Mouse (Mus musculus): Measurements from ENCODE around the gene Slfn3. TPM values are rescaled to one million over a fixed set of nuclear protein-coding genes. Genes with fewer than 3 reads are reported as not detected.
"Not testable (repeated sequence)": the region's sequence is repeated elsewhere in the genome, so short reads cannot be mapped to it uniquely, and the experiment has no call there.

Slfn3 gene
- polyA plus RNA-seq, 1 experiment, result 0.33 TPM

GRCm38 (mm10) chr11:83224217-83224616 lies 33.1 kb downstream of the Slfn3 start:
- Histone ChIP-seq H3K27ac (ENCODE audit: insufficient read depth, low read length) (no peak overlapping the region), H3K4me1 (ENCODE audit: control insufficient read depth, insufficient read depth, low read length) (no peaks in the 10 kb centered on the region), H3K27me3 (ENCODE audit: control insufficient read depth, insufficient read depth, low read length) (no peaks in the 10 kb centered on the region), H3K4me3 (replicated peaks; ENCODE audit: insufficient read depth, low read depth, low read length) (no peak overlapping the region)
- DNase-seq, result no peak
- TF ChIP-seq POLR2A (IDR thresholded peaks at IDR 0.05; ENCODE audit: borderline replicate concordance, insufficient read depth, low read length) (no peak), CTCF (IDR thresholded peaks at IDR 0.05; ENCODE audit: borderline replicate concordance, insufficient read depth, low read depth, low read length) (no peak)
- 90% methylated on average over 9 of the region's 9 CpGs for WGBS

GRCm38 (mm10) chr11:83224750-83225149 lies 33.6 kb downstream of the Slfn3 start:
- no peaks in the 10 kb centered on the region for H3K27me3 ChIP-seq (ENCODE audit: control insufficient read depth, insufficient read depth, low read length)
- DNase-seq, result no peak
- no peak for TF ChIP-seq CTCF (IDR thresholded peaks at IDR 0.05; ENCODE audit: borderline replicate concordance, insufficient read depth, low read depth, low read length)
- no peak for TF ChIP-seq POLR2A (IDR thresholded peaks at IDR 0.05; ENCODE audit: borderline replicate concordance, insufficient read depth, low read length)
- H3K4me1 ChIP-seq (ENCODE audit: control insufficient read depth, insufficient read depth, low read length), result no peaks in the 10 kb centered on the region
- no peak overlapping the region for H3K4me3 ChIP-seq (replicated peaks; ENCODE audit: insufficient read depth, low read depth, low read length)
- 70% methylated on average over 3 of the region's 3 CpGs for WGBS
- H3K27ac ChIP-seq (ENCODE audit: insufficient read depth, low read length), result no peak overlapping the region

- WGBS, result 85% methylated on average over 9 of the region's 9 CpGs
- DNase-seq, result no peak
- no peaks in the 10 kb centered on the region for H3K27me3 ChIP-seq (ENCODE audit: control insufficient read depth, insufficient read depth, low read length)
- H3K27ac ChIP-seq (ENCODE audit: insufficient read depth, low read length), result no peak overlapping the region
- TF ChIP-seq POLR2A (IDR thresholded peaks at IDR 0.05; ENCODE audit: borderline replicate concordance, insufficient read depth, low read length) (no peak), CTCF (IDR thresholded peaks at IDR 0.05; ENCODE audit: borderline replicate concordance, insufficient read depth, low read depth, low read length) (no peak)
- no peaks in the 10 kb centered on the region for H3K4me1 ChIP-seq (ENCODE audit: control insufficient read depth, insufficient read depth, low read length)
- no peak overlapping the region for H3K4me3 ChIP-seq (replicated peaks; ENCODE audit: insufficient read depth, low read depth, low read length)
Observed at GRCm38 (mm10) chr11:83225371-83225960, 34.3 kb downstream of the Slfn3 start.

GRCm38 (mm10) chr11:83227926-83228723 lies 37.0 kb downstream of the Slfn3 start:
- Histone ChIP-seq H3K4me3 (replicated peaks; ENCODE audit: insufficient read depth, low read depth, low read length) (no peak overlapping the region), H3K27ac (ENCODE audit: insufficient read depth, low read length) (no peak overlapping the region), H3K4me1 (ENCODE audit: control insufficient read depth, insufficient read depth, low read length) (no peaks in the 10 kb centered on the region), H3K27me3 (ENCODE audit: control insufficient read depth, insufficient read depth, low read length) (no peaks in the 10 kb centered on the region)
- DNase-seq, result no peak
- no peak for TF ChIP-seq POLR2A (IDR thresholded peaks at IDR 0.05; ENCODE audit: borderline replicate concordance, insufficient read depth, low read length)
- TF ChIP-seq CTCF (IDR thresholded peaks at IDR 0.05; ENCODE audit: borderline replicate concordance, insufficient read depth, low read depth, low read length), result no peak
- WGBS, result 76% methylated on average over 7 of the region's 7 CpGs

- Histone ChIP-seq H3K27me3 (ENCODE audit: control insufficient read depth, insufficient read depth, low read length) (no peaks in the 10 kb centered on the region), H3K4me1 (ENCODE audit: control insufficient read depth, insufficient read depth, low read length) (no peaks in the 10 kb centered on the region), H3K4me3 (replicated peaks; ENCODE audit: insufficient read depth, low read depth, low read length) (no peak overlapping the region), H3K27ac (ENCODE audit: insufficient read depth, low read length) (no peak overlapping the region)
- 60% methylated on average over 3 of the region's 3 CpGs for WGBS
- TF ChIP-seq CTCF (IDR thresholded peaks at IDR 0.05; ENCODE audit: borderline replicate concordance, insufficient read depth, low read depth, low read length), result no peak
- no peak for TF ChIP-seq POLR2A (IDR thresholded peaks at IDR 0.05; ENCODE audit: borderline replicate concordance, insufficient read depth, low read length)
- no peak for DNase-seq
Observed at GRCm38 (mm10) chr11:83230966-83231365, 39.8 kb downstream of the Slfn3 start.

GRCm38 (mm10) chr11:83233621-83234020 lies 42.5 kb downstream of the Slfn3 start:
- DNase-seq; H3K4me3 ChIP-seq (replicated peaks; ENCODE audit: insufficient read depth, low read depth, low read length); H3K27me3 ChIP-seq (ENCODE audit: control insufficient read depth, insufficient read depth, low read length); H3K4me1 ChIP-seq (ENCODE audit: control insufficient read depth, insufficient read depth, low read length); H3K27ac ChIP-seq (ENCODE audit: insufficient read depth, low read length): not testable (repeated sequence)
- WGBS, result 52% methylated on average over 5 of the region's 5 CpGs

GRCm38 (mm10) chr11:83237390-83237789 lies 46.3 kb downstream of the Slfn3 start:
- not testable (repeated sequence) for DNase-seq; H3K27me3 ChIP-seq (ENCODE audit: control insufficient read depth, insufficient read depth, low read length); H3K4me3 ChIP-seq (replicated peaks; ENCODE audit: insufficient read depth, low read depth, low read length); H3K27ac ChIP-seq (ENCODE audit: insufficient read depth, low read length); H3K4me1 ChIP-seq (ENCODE audit: control insufficient read depth, insufficient read depth, low read length)
- 78% methylated on average over 9 of the region's 9 CpGs for WGBS

GRCm38 (mm10) chr11:83238389-83238788 lies 47.3 kb downstream of the Slfn3 start:
- 84% methylated on average over 2 of the region's 2 CpGs for WGBS
- TF ChIP-seq POLR2A (IDR thresholded peaks at IDR 0.05; ENCODE audit: borderline replicate concordance, insufficient read depth, low read length), result no peak
- TF ChIP-seq CTCF (IDR thresholded peaks at IDR 0.05; ENCODE audit: borderline replicate concordance, insufficient read depth, low read depth, low read length), result no peak
- no peak for DNase-seq
- Histone ChIP-seq H3K27me3 (ENCODE audit: control insufficient read depth, insufficient read depth, low read length) (no peaks in the 10 kb centered on the region), H3K27ac (ENCODE audit: insufficient read depth, low read length) (no peak overlapping the region), H3K4me1 (ENCODE audit: control insufficient read depth, insufficient read depth, low read length) (no peaks in the 10 kb centered on the region), H3K4me3 (replicated peaks; ENCODE audit: insufficient read depth, low read depth, low read length) (no peak overlapping the region)
